Mouse (Mus musculus) intestine, postnatal 0 days (tissue): Measurements from ENCODE around the gene Grip2. TPM values are rescaled to one million over a fixed set of nuclear protein-coding genes. Genes with fewer than 3 reads are reported as not detected.
A peak's percentile ranks its signal among the peaks of the same experiment; 100 is the strongest.

Experiments used
- ATAC-seq: fragments of 200-750 bp; cut with Nextera tagmentation; 2 replicates; pipeline ENCODE4 v1.8.0; 2017; ENCODE audit warnings: mild to moderate bottlenecking, moderate TSS enrichment, moderate library complexity
- H3K27ac ChIP-seq: fragments of 300-500 bp; sonication (generic); 2 replicates; pipeline ENCODE4 v1.5.1; 2014; ENCODE audit warnings: mild to moderate bottlenecking, low read depth, low read length, moderate library complexity
- H3K27me3 ChIP-seq: fragments of 300-500 bp; sonication (generic); replicated peaks from 2 replicates; pipeline ENCODE4 v1.6.1; 2014; ENCODE audit warnings: low read length, mixed read lengths; ENCODE audit not compliant: control insufficient read depth, insufficient read depth
- H3K36me3 ChIP-seq: fragments of 300-500 bp; sonication (generic); 2 replicates; pipeline ENCODE4 v1.6.1; 2014; ENCODE audit warnings: mild to moderate bottlenecking, moderate library complexity; ENCODE audit not compliant: control insufficient read depth, insufficient read depth
- H3K4me1 ChIP-seq: fragments of 300-500 bp; sonication (generic); replicated peaks from 2 replicates; pipeline ENCODE4 v1.6.1; 2014; ENCODE audit warnings: antibody characterized with exemption, low read length, mixed read lengths; ENCODE audit not compliant: control insufficient read depth, insufficient read depth
- H3K4me2 ChIP-seq: fragments of 300-500 bp; sonication (generic); replicated peaks from 2 replicates; pipeline ENCODE4 v1.6.1; 2014; ENCODE audit warnings: low read depth, mild to moderate bottlenecking, moderate library complexity
- H3K4me3 ChIP-seq: fragments of 300-500 bp; sonication (generic); 2 replicates; pipeline ENCODE4 v1.5.1; 2014; ENCODE audit warnings: low read depth, low read length
- H3K9ac ChIP-seq: fragments of 300-500 bp; sonication (generic); 2 replicates; pipeline ENCODE4 v1.6.1; 2014; ENCODE audit warnings: mild to moderate bottlenecking, low read depth, low read length
- H3K9me3 ChIP-seq: fragments of 300-500 bp; sonication (generic); 2 replicates; pipeline ENCODE4 v1.6.1; 2016; ENCODE audit warnings: mixed run types; ENCODE audit not compliant: control insufficient read depth
- CTCF ChIP-seq: sonication (generic); IDR thresholded peaks from 2 replicates; pipeline ENCODE4 v1.5.1; 2016; ENCODE audit warnings: low read depth, mild to moderate bottlenecking, control low read depth, antibody characterized with exemption, moderate library complexity
- WGBS: fragments of 180-500 bp; shearing (Covaris S2); extraction: QIAGEN DNeasy Blood & Tissue Kit; methylation state at CpG from one replicate; pipeline ENCODE4 v1.1.7; 2014; 5-methylcytosine and 5-hydroxymethylcytosine counted together
- polyA plus RNA-seq: library from polyadenylated mRNA; unstranded; fragments of >200 nt; fragmentation: Nextera tagmentation; extraction: Ambion mirVana; gene quantifications from 2 replicates; pipeline ENCODE4 v1.2.1, GENCODE M21; 2015

Gene Grip2
- polyA plus RNA-seq, 1 experiment from 2014 or later = 0.22 TPM

- WGBS = 76% methylated on average over 8 of the region's 8 CpGs
Measured at GRCm38 (mm10) chr6:91818271-91818670, 8.8 kb downstream of the Grip2 start.

GRCm38 (mm10) chr6:91815976-91816375 lies 11.1 kb downstream of the Grip2 start:
- no peaks in the 10 kb centered on the region for H3K4me1 ChIP-seq
- H3K9me3 ChIP-seq = 0 out of 2 replicates have a peak, but pooled peaks cover under 1% of the 10 kb centered on the region
- H3K9ac ChIP-seq = no peak overlapping the region
- no peaks in the 10 kb centered on the region for H3K36me3 ChIP-seq
- 83% methylated on average over 6 of the region's 6 CpGs for WGBS
- no peak for ATAC-seq
- H3K27ac ChIP-seq = no peak overlapping the region
- H3K27me3 ChIP-seq = no peaks in the 10 kb centered on the region
- H3K4me2 ChIP-seq = no peak overlapping the region
- TF ChIP-seq CTCF = no peak
- H3K4me3 ChIP-seq = no peak overlapping the region

More at GRCm38 (mm10) chr6:91818271-91818670, 8.8 kb downstream of the Grip2 start:
- TF ChIP-seq CTCF = no peak
- H3K4me2 ChIP-seq = no peak overlapping the region
- H3K4me1 ChIP-seq = no peaks in the 10 kb centered on the region
- no peaks in the 10 kb centered on the region for H3K27me3 ChIP-seq
- H3K9ac ChIP-seq = no peak overlapping the region
- ATAC-seq = no peak
- no peak overlapping the region for H3K27ac ChIP-seq
- H3K9me3 ChIP-seq = 0 out of 2 replicates have a peak, but pooled peaks cover 3% of the 10 kb centered on the region
- H3K36me3 ChIP-seq = no peaks in the 10 kb centered on the region
- H3K4me3 ChIP-seq = no peak overlapping the region

GRCm38 (mm10) chr6:91813611-91814010 lies 13.4 kb downstream of the Grip2 start:
- no peak overlapping the region for H3K27ac ChIP-seq

DNA sequence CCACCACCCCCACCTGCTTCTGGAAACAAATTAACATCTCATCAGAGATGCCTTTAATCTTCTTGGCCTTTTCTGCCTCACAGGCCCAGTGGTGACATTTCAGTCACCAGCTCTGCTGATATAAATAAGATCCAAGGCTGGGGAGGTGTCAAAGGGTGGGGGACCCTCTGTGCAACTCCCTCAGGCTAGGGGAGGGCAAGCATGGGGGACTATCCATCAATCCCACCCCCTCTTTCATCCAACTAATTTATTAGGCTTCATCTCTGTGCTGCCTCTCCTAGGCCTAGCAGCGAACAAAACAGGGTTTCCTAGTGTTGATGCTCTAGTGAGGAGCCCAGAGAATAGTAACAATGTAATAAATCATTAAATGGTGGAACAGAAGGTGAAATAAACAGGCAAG lies 17.0 kb downstream of the Grip2 start:
- Histone ChIP-seq H3K4me2 (no peak overlapping the region), H3K27me3 (peaks cover 24% of the 10 kb centered on the region), H3K9ac (no peak overlapping the region), H3K36me3 (no peaks in the 10 kb centered on the region), H3K9me3 (no peaks in the 10 kb centered on the region), H3K27ac (no peak overlapping the region), H3K4me1 (no peaks in the 10 kb centered on the region), H3K4me3 (no peak overlapping the region)
- 46% methylated on average over 1 of the region's 1 CpGs for WGBS
- no peak for TF ChIP-seq CTCF
- no peak for ATAC-seq

More at GRCm38 (mm10) chr6:91813611-91814010, 13.4 kb downstream of the Grip2 start:
- peaks cover 3% of the 10 kb centered on the region; the same call in 1 of the 2 replicates for H3K27me3 ChIP-seq
- H3K9ac ChIP-seq = no peak overlapping the region
- ATAC-seq = peak; percentile 10; the same call in 1 of the 2 replicates
- H3K4me1 ChIP-seq = no peaks in the 10 kb centered on the region
- no peak overlapping the region for H3K4me2 ChIP-seq
- no peak for TF ChIP-seq CTCF
- no peaks in the 10 kb centered on the region for H3K9me3 ChIP-seq
- H3K4me3 ChIP-seq = no peak overlapping the region
- 82% methylated on average over 3 of the region's 3 CpGs for WGBS
- H3K36me3 ChIP-seq = no peaks in the 10 kb centered on the region

DNA sequence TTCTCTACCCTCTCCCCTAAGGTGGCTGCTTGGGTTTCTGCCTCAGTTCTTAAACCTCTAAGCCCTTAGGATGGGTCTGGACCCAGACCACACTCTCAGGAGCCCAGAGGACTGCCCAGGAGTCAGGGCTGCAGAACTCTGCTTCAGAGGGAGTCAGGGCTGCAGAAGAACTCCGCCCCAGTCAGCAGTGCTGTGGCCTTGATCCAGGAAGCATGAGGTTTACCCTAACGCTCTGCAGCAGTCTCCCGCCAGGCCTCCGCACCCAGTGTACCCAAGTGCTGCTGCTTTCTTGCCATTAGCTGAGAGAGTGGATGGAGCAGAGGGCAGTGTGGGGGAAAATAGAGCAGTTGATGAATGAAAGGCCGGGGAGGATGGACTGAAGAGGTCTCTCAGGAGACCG lies 19.0 kb downstream of the Grip2 start:
- TF ChIP-seq CTCF = no peak
- ATAC-seq = no peak
- H3K36me3 ChIP-seq = no peaks in the 10 kb centered on the region
- H3K4me2 ChIP-seq = no peak overlapping the region
- H3K4me3 ChIP-seq = no peak overlapping the region
- WGBS = 41% methylated on average over 6 of the region's 6 CpGs
- H3K27ac ChIP-seq = no peak overlapping the region
- H3K9ac ChIP-seq = no peak overlapping the region
- no peaks in the 10 kb centered on the region for H3K4me1 ChIP-seq
- H3K27me3 ChIP-seq = peaks cover 29% of the 10 kb centered on the region
- H3K9me3 ChIP-seq = no peaks in the 10 kb centered on the region

DNA sequence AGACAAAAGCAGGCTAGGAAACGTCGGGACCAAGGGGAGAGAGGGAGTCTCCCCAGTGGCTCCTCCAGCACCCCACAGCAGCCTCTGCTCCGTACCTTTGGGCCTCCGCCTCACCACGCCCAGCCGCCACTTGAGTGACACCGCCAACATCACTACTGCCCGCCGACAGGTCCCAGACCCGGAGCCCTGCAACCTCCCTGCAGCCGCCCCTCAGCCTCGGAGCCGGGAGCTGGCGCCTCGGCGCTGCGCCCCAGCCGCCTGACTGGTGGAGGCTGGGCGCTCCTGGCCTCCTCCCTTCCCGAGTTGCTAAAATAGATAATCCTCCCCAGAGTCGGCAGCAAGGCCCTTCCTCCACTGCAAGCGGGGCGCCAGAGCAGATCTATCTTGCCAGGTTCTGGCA lies 19.9 kb downstream of the Grip2 start:
- Histone ChIP-seq H3K27ac (no peak overlapping the region), H3K4me1 (no peaks in the 10 kb centered on the region), H3K9ac (no peak overlapping the region; the same call in 1 of the 2 replicates), H3K4me2 (peak overlapping the region; percentile 35), H3K4me3 (0 out of 2 replicates have a peak overlapping the region, but pooled peaks have one; percentile 0), H3K27me3 (peaks cover 29% of the 10 kb centered on the region), H3K36me3 (no peaks in the 10 kb centered on the region), H3K9me3 (no peaks in the 10 kb centered on the region)
- 2% methylated on average over 21 of the region's 23 CpGs for WGBS
- TF ChIP-seq CTCF = no peak
- ATAC-seq = no peak

DNA sequence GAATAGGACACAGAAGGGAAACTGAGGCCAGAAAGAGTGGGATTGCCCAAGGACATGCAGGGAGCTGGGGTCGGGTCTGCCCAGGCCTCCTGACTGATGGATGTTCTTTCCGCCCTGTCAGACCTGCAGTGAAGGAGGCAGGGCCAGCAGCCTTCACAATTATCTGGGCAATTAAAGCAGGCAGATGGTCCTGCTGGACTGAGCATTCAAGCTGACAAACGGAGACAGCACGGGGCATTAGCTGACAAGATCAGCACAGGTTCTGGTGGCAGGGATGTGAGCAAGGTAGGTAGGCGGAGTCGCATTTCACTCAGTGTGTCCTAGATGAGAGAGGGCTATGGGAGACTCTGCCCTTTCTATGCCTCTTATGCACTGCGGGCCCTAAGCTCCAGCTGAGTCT lies 22.9 kb downstream of the Grip2 start:
- ATAC-seq = no peak
- Histone ChIP-seq H3K9ac (no peak overlapping the region), H3K4me1 (no peaks in the 10 kb centered on the region), H3K27ac (no peak overlapping the region), H3K4me3 (no peak overlapping the region), H3K9me3 (no peaks in the 10 kb centered on the region), H3K27me3 (peaks cover 29% of the 10 kb centered on the region), H3K36me3 (no peaks in the 10 kb centered on the region), H3K4me2 (no peak overlapping the region)
- no peak for TF ChIP-seq CTCF
- 49% methylated on average over 7 of the region's 7 CpGs for WGBS
